Mouse (Mus musculus): ENCODE measurements around the gene Pfn2. TPM values are rescaled to one million over a fixed set of nuclear protein-coding genes. Genes with fewer than 3 reads are reported as not detected.

Gene Pfn2
- 150 and 165 TPM in 2 replicates for polyA plus RNA-seq (2014; fragmentation: Nextera tagmentation; extraction: Ambion mirVana)

DNA sequence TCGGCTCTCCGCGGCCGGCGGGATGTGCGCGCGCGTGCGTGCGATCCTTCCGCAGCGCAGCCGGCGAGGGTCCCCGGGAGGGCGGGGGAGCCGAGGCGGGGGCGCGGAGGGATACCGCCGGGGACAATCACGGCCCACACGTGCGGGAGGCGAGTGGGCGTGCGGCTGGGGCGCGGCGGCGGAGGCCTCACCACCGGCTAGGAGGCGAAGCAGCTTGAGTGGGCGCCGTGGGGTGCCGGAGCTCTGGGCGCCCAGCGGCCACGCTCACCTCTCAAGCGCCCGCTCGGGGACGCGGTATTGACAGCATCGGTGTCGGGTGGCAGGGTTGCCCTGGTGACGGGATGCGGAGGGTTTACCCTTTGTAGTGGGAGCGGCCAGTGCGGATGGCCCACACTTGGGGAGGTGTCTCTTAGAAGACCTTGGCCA is at the start of gene Pfn2:
Gene Pfn2, minus strand, starts transcription at position 320 of the 426 bp plus-strand sequence.
- no peaks in the 10 kb centered on the region for H3K9me3 ChIP-seq (ENCODE audit: control insufficient read depth, low read length)
- peak within 1 kb of the TSS; percentile 89 for H3K9ac ChIP-seq (ENCODE audit: low read depth, low read length)
- H3K27ac ChIP-seq (replicated peaks; ENCODE audit: low read depth, low read length) = peak within 1 kb of the TSS; percentile 93
- H3K36me3 ChIP-seq (ENCODE audit: control insufficient read depth, insufficient read depth, low read length) = peaks cover 15% of the 10 kb centered on the region
- DNase-seq (ENCODE audit: low spot score) (peak; percentile 88), ATAC-seq (ENCODE audit: low read depth) (peak; percentile 88)
- no peaks in the 10 kb centered on the region for H3K27me3 ChIP-seq (replicated peaks; ENCODE audit: control insufficient read depth, insufficient read depth, low read length)
- WGBS = 0% methylated on average over 9 of the region's 52 CpGs
- H3K4me2 ChIP-seq (ENCODE audit: low read depth, low read length) = peak within 1 kb of the TSS; percentile 61
- H3K4me1 ChIP-seq (ENCODE audit: control insufficient read depth, insufficient read depth, low read length) = peaks cover 12% of the 10 kb centered on the region; the same call in 1 of the 2 replicates
- peak within 1 kb of the TSS; percentile 98 for H3K4me3 ChIP-seq (ENCODE audit: low read depth, low read length)

DNA sequence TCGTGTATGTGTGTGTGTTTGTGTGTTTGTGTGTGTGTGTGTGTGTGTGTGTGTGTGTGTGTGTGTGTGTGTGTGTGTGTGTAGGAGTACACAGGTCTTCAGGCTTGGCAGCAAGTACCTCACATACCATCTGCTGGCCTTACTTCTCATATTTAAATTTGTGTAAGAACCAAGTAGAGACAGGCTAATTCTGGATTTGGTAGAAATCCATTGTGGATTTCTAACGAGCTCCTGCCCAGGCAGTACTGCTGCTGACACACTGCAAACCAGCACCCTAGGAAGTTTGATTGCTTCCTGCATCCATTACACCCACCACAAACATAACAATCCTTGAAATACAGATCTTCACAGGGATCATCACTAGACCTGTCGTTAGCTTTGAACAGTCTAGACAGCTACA is 35.1 kb upstream of the Pfn2 start:
- H3K4me2 ChIP-seq (ENCODE audit: low read depth, low read length) = no peak overlapping the region
- H3K4me3 ChIP-seq (ENCODE audit: low read depth, low read length) = no peak overlapping the region
- H3K4me1 ChIP-seq (ENCODE audit: control insufficient read depth, insufficient read depth, low read length) = no peaks in the 10 kb centered on the region
- 0 out of 2 replicates have a peak, but pooled peaks cover 5% of the 10 kb centered on the region for H3K9me3 ChIP-seq (ENCODE audit: control insufficient read depth, low read length)
- no peak overlapping the region for H3K9ac ChIP-seq (ENCODE audit: low read depth, low read length)
- ATAC-seq (ENCODE audit: low read depth) (no peak), DNase-seq (ENCODE audit: low spot score) (no peak)
- H3K36me3 ChIP-seq (ENCODE audit: control insufficient read depth, insufficient read depth, low read length) = no peaks in the 10 kb centered on the region
- no peaks in the 10 kb centered on the region for H3K27me3 ChIP-seq (replicated peaks; ENCODE audit: control insufficient read depth, insufficient read depth, low read length)
- WGBS = 68% methylated on average over 3 of the region's 3 CpGs
- no peak overlapping the region for H3K27ac ChIP-seq (replicated peaks; ENCODE audit: low read depth, low read length)

- H3K27me3 ChIP-seq (replicated peaks; ENCODE audit: control insufficient read depth, insufficient read depth, low read length) = no peaks in the 10 kb centered on the region
- H3K4me1 ChIP-seq (ENCODE audit: control insufficient read depth, insufficient read depth, low read length) = peaks cover 12% of the 10 kb centered on the region; the same call in 1 of the 2 replicates
- no peaks in the 10 kb centered on the region for H3K9me3 ChIP-seq (ENCODE audit: control insufficient read depth, low read length)
- H3K4me2 ChIP-seq (ENCODE audit: low read depth, low read length) = peak overlapping the region; percentile 61
- peaks cover 20% of the 10 kb centered on the region for H3K36me3 ChIP-seq (ENCODE audit: control insufficient read depth, insufficient read depth, low read length)
- ATAC-seq (ENCODE audit: low read depth) = peak; percentile 87
- H3K9ac ChIP-seq (ENCODE audit: low read depth, low read length) = peak overlapping the region; percentile 89
- DNase-seq (ENCODE audit: low spot score) = peak; percentile 84
- peak overlapping the region; percentile 93 for H3K27ac ChIP-seq (replicated peaks; ENCODE audit: low read depth, low read length)
- 0% methylated on average over 12 of the region's 104 CpGs for WGBS
- peak overlapping the region; percentile 98 for H3K4me3 ChIP-seq (ENCODE audit: low read depth, low read length)
These were observed 743 bp downstream of the Pfn2 start for GRCm38 (mm10) chr3:57846912-57847759.

DNA sequence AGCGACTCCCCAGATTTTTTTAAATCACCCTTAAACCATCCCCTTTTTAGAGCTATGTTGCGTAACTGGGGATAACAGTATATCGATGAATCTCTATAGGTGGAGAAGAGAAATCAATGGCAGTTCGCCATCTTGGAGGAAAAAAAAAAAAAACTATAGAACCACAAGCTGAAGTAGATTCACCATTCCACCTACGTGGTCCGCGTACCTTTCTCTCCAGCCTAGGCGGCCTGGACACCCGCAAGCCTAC is 1.3 kb downstream of the Pfn2 start:
- Histone ChIP-seq H3K4me1 (ENCODE audit: control insufficient read depth, insufficient read depth, low read length) (peaks cover 12% of the 10 kb centered on the region; the same call in 1 of the 2 replicates), H3K9ac (ENCODE audit: low read depth, low read length) (peak overlapping the region; percentile 89), H3K27me3 (replicated peaks; ENCODE audit: control insufficient read depth, insufficient read depth, low read length) (no peaks in the 10 kb centered on the region), H3K9me3 (ENCODE audit: control insufficient read depth, low read length) (no peaks in the 10 kb centered on the region), H3K4me2 (ENCODE audit: low read depth, low read length) (peak overlapping the region; percentile 61), H3K36me3 (ENCODE audit: control insufficient read depth, insufficient read depth, low read length) (peaks cover 26% of the 10 kb centered on the region), H3K27ac (replicated peaks; ENCODE audit: low read depth, low read length) (peak overlapping the region; percentile 93), H3K4me3 (ENCODE audit: low read depth, low read length) (peak overlapping the region; percentile 98)
- WGBS = 3% methylated on average over 9 of the region's 9 CpGs
- peak; percentile 68 for DNase-seq (ENCODE audit: low spot score)
- ATAC-seq (ENCODE audit: low read depth) = 0 out of 2 replicates have a peak, but pooled peaks have one; percentile 3

- no peaks in the 10 kb centered on the region for H3K27me3 ChIP-seq (replicated peaks; ENCODE audit: control insufficient read depth, insufficient read depth, low read length)
- peak overlapping the region; percentile 89 for H3K9ac ChIP-seq (ENCODE audit: low read depth, low read length)
- peaks cover 31% of the 10 kb centered on the region for H3K36me3 ChIP-seq (ENCODE audit: control insufficient read depth, insufficient read depth, low read length)
- H3K9me3 ChIP-seq (ENCODE audit: control insufficient read depth, low read length) = no peaks in the 10 kb centered on the region
- peak overlapping the region; percentile 55; the same call in 1 of the 2 replicates for H3K27ac ChIP-seq (replicated peaks; ENCODE audit: low read depth, low read length)
- peak; percentile 73 for DNase-seq (ENCODE audit: low spot score)
- 12% methylated on average over 11 of the region's 11 CpGs for WGBS
- peak overlapping the region; percentile 98 for H3K4me3 ChIP-seq (ENCODE audit: low read depth, low read length)
- no peak for ATAC-seq (ENCODE audit: low read depth)
- peak overlapping the region; percentile 61 for H3K4me2 ChIP-seq (ENCODE audit: low read depth, low read length)
- H3K4me1 ChIP-seq (ENCODE audit: control insufficient read depth, insufficient read depth, low read length) = peaks cover 12% of the 10 kb centered on the region; the same call in 1 of the 2 replicates
These were observed 1.9 kb downstream of the Pfn2 start for GRCm38 (mm10) chr3:57845786-57846661.

DNA sequence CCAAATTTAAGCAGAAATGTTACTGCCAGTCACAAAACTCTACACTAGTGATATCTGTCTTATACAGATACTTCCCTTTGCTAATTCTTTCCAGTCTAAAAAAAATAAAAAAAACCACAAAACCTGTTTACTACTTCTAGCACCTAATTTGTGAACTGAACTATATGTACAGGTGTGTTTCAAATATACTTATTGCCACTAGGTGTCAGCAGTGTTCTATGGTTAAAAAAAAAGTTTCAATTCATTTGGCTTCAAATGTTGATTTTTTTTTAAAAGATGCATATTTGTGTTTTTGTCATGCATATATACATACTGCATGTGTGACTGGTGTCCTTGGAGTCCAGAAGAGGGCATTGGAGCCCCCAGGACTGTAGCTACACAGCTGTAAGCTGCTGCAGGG is 4.1 kb downstream of the Pfn2 start:
- DNase-seq (ENCODE audit: low spot score) = peak; percentile 22
- Histone ChIP-seq H3K9ac (ENCODE audit: low read depth, low read length) (no peak overlapping the region), H3K27me3 (replicated peaks; ENCODE audit: control insufficient read depth, insufficient read depth, low read length) (no peaks in the 10 kb centered on the region), H3K9me3 (ENCODE audit: control insufficient read depth, low read length) (0 out of 2 replicates have a peak, but pooled peaks cover 4% of the 10 kb centered on the region), H3K36me3 (ENCODE audit: control insufficient read depth, insufficient read depth, low read length) (peaks cover 33% of the 10 kb centered on the region), H3K4me2 (ENCODE audit: low read depth, low read length) (no peak overlapping the region), H3K4me3 (ENCODE audit: low read depth, low read length) (no peak overlapping the region), H3K27ac (replicated peaks; ENCODE audit: low read depth, low read length) (no peak overlapping the region), H3K4me1 (ENCODE audit: control insufficient read depth, insufficient read depth, low read length) (peaks cover 12% of the 10 kb centered on the region; the same call in 1 of the 2 replicates)
- no peak for ATAC-seq (ENCODE audit: low read depth)

- no peak for DNase-seq (ENCODE audit: low spot score)
- Histone ChIP-seq H3K9me3 (ENCODE audit: control insufficient read depth, low read length) (0 out of 2 replicates have a peak, but pooled peaks cover 4% of the 10 kb centered on the region), H3K27ac (replicated peaks; ENCODE audit: low read depth, low read length) (no peak overlapping the region), H3K27me3 (replicated peaks; ENCODE audit: control insufficient read depth, insufficient read depth, low read length) (no peaks in the 10 kb centered on the region), H3K4me2 (ENCODE audit: low read depth, low read length) (no peak overlapping the region), H3K9ac (ENCODE audit: low read depth, low read length) (no peak overlapping the region), H3K4me1 (ENCODE audit: control insufficient read depth, insufficient read depth, low read length) (no peaks in the 10 kb centered on the region), H3K4me3 (ENCODE audit: low read depth, low read length) (no peak overlapping the region), H3K36me3 (ENCODE audit: control insufficient read depth, insufficient read depth, low read length) (peaks cover 36% of the 10 kb centered on the region; the same call in 1 of the 2 replicates)
- no peak for ATAC-seq (ENCODE audit: low read depth)
- 84% methylated on average over 4 of the region's 4 CpGs for WGBS
These were observed 11.0 kb downstream of the Pfn2 start for GRCm38 (mm10) chr3:57836911-57837310.

DNA sequence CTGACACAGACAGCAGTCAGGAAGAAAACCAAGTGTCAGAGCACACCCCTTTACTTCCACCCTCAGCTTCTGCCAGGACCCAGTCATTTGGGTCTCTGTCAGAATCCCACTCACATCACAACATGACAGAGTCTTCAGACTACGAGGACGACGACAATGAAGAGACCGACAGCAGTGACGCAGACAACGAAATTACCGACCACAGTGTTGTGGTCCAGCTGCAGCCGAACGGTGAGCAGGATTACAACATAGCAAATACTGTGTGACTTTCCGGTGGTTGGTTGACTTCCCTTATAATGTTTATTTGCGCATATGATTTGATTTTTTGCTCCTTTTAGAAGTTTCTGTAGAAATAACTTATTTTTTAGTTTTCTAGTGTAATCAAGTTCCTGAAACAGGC is 14.3 kb downstream of the Pfn2 start:
- Histone ChIP-seq H3K27me3 (replicated peaks; ENCODE audit: control insufficient read depth, insufficient read depth, low read length) (no peaks in the 10 kb centered on the region), H3K4me3 (ENCODE audit: low read depth, low read length) (no peak overlapping the region), H3K36me3 (ENCODE audit: control insufficient read depth, insufficient read depth, low read length) (peaks cover 35% of the 10 kb centered on the region; the same call in 1 of the 2 replicates), H3K9ac (ENCODE audit: low read depth, low read length) (no peak overlapping the region), H3K4me2 (ENCODE audit: low read depth, low read length) (no peak overlapping the region), H3K27ac (replicated peaks; ENCODE audit: low read depth, low read length) (no peak overlapping the region), H3K9me3 (ENCODE audit: control insufficient read depth, low read length) (no peaks in the 10 kb centered on the region), H3K4me1 (ENCODE audit: control insufficient read depth, insufficient read depth, low read length) (no peaks in the 10 kb centered on the region)
- ATAC-seq (ENCODE audit: low read depth) (no peak), DNase-seq (ENCODE audit: low spot score) (no peak)
- 86% methylated on average over 11 of the region's 11 CpGs for WGBS

Measured in embryonic facial prominence, embryonic 14.5 days (tissue).